In the genomic region with DNA sequence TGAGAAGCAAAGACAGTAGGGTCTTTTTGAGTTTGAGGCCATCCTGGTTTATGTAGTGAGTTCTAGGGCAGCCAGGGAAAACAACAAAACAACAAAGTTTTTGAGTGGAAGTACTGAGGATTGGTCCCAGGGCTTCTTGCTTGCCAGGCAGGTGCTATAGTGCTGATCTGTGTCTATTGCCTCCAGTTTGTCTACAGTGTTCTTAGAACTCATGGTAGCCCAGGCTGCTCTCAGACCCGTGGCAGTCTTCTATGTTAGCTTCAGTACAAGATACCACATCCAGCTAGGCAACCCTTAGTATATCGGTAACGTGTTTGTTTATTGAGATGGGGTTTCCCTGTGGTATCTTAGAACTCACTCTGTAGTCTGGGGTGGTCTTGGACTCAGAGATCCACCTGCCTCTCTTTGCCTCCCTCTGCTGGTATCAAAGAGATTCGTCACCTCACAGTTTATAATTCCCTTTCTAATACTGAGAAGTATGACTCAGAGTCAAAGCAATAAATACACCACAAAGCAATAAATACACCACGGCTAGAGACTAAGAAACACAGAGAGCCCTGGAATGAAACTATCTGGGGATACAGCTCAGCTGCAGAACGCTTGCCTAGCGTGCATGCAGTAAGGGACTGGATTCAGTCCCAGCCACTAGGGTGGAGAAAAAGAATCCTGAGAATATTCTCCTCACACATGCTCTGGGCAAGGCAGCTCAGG, we compare ENCODE assay signal across 9 mouse cellular contexts. TPM values are rescaled to one million over a fixed set of nuclear protein-coding genes. Genes with fewer than 3 reads are reported as not detected.
A peak's percentile ranks its signal among the peaks of the same experiment; 100 is the strongest.
DNase-seq lines count a peak whose midpoint lies in the region; ATAC-seq and TF ChIP-seq lines count a peak whose summit lies in the region.
"Had no signal": no experiment of that assay in that cellular context is flagged by ENCODE, and none has a peak within 500 bp of the region (broad histone marks: within the 10 kb centered on the region; RNA-seq: fewer than 3 reads in every experiment).

No protein-coding gene starts in this region.

- no peak overlapping the region for H3K27ac ChIP-seq in hindbrain, embryonic 15.5 days (replicated peaks)
- H3K27ac ChIP-seq in hindbrain, embryonic 10.5 days: no peak overlapping the region
- H3K27ac ChIP-seq in hindbrain, postnatal 0 days: no peak overlapping the region

- TF ChIP-seq CTCF in hindbrain, postnatal 0 days (IDR thresholded peaks at IDR 0.05; ENCODE audit: low read depth): peak; percentile 69

- no peak for DNase-seq in hindbrain, embryonic 10.5 days (ENCODE audit: low spot score)
- DNase-seq in A20 (ENCODE audit: low read depth, low spot score): peak; percentile 59
- peak; percentile 27 for DNase-seq in MN1 (ENCODE audit: low spot score)
- DNase-seq in hindbrain, postnatal 0 days (ENCODE audit: low spot score): peak; percentile 63
- DNase-seq in layer of hippocampus, postnatal 25 days (ENCODE audit: extremely low spot score in 1 of 2, low spot score in 1 of 2): no peak
- no peak for DNase-seq in frontal cortex, postnatal 14 days (ENCODE audit: low spot score in 2 of 2)

- 59% methylated on average over 7 of the region's 7 CpGs for WGBS in hindbrain, embryonic 15.5 days
- WGBS in hindbrain, embryonic 10.5 days: 73% methylated on average over 7 of the region's 7 CpGs
- 50% methylated on average over 7 of the region's 7 CpGs for WGBS in hindbrain, postnatal 0 days

- H3K4me3 ChIP-seq in hindbrain, embryonic 15.5 days: no peak overlapping the region
- H3K4me3 ChIP-seq in hindbrain, embryonic 10.5 days: no peak overlapping the region
- no peak overlapping the region for H3K4me3 ChIP-seq in hindbrain, postnatal 0 days (ENCODE audit: low read length)
- H3K4me3 ChIP-seq: embryonic facial prominence, embryonic 12.5 days had no signal

- no peaks in the 10 kb centered on the region for H3K27me3 ChIP-seq in hindbrain, embryonic 15.5 days
- no peaks in the 10 kb centered on the region for H3K27me3 ChIP-seq in hindbrain, embryonic 10.5 days (ENCODE audit: insufficient read depth, poor library complexity, severe bottlenecking)
- H3K27me3 ChIP-seq in hindbrain, postnatal 0 days (ENCODE audit: insufficient read depth, low read length): no peaks in the 10 kb centered on the region
- H3K27me3 ChIP-seq: embryonic facial prominence, embryonic 12.5 days had no signal

- H3K9me3 ChIP-seq in hindbrain, embryonic 15.5 days: no peaks in the 10 kb centered on the region
- H3K9me3 ChIP-seq in hindbrain, embryonic 10.5 days: no peaks in the 10 kb centered on the region
- no peaks in the 10 kb centered on the region for H3K9me3 ChIP-seq in hindbrain, postnatal 0 days (ENCODE audit: low read length)
- H3K9me3 ChIP-seq: embryonic facial prominence, embryonic 12.5 days had no signal

- H3K4me2 ChIP-seq in hindbrain, embryonic 15.5 days: no peak overlapping the region
- no peak overlapping the region for H3K4me2 ChIP-seq in hindbrain, postnatal 0 days (ENCODE audit: low read depth, low read length)
- H3K4me2 ChIP-seq: embryonic facial prominence, embryonic 12.5 days had no signal

- H3K4me1 ChIP-seq in hindbrain, embryonic 15.5 days (replicated peaks): peaks cover 24% of the 10 kb centered on the region
- peaks cover 24% of the 10 kb centered on the region for H3K4me1 ChIP-seq in hindbrain, embryonic 10.5 days (replicated peaks)
- 0 out of 2 replicates have a peak, but pooled peaks cover 4% of the 10 kb centered on the region for H3K4me1 ChIP-seq in hindbrain, postnatal 0 days (ENCODE audit: insufficient read depth, low read length)

- no peaks in the 10 kb centered on the region for H3K36me3 ChIP-seq in hindbrain, embryonic 15.5 days
- no peaks in the 10 kb centered on the region for H3K36me3 ChIP-seq in hindbrain, embryonic 10.5 days
- no peaks in the 10 kb centered on the region for H3K36me3 ChIP-seq in hindbrain, postnatal 0 days (ENCODE audit: insufficient read depth, low read length)
- H3K36me3 ChIP-seq: embryonic facial prominence, embryonic 12.5 days had no signal

- no peak overlapping the region for H3K9ac ChIP-seq in hindbrain, embryonic 15.5 days
- H3K9ac ChIP-seq in hindbrain, postnatal 0 days (replicated peaks; ENCODE audit: low read length): no peak overlapping the region
- H3K9ac ChIP-seq: embryonic facial prominence, embryonic 12.5 days had no signal

- peak; percentile 60 for ATAC-seq in hindbrain, embryonic 15.5 days (ENCODE audit: low FRiP score, low read depth)
- peak; percentile 74 for ATAC-seq in hindbrain, postnatal 0 days
- no peak for ATAC-seq in monocyte, adult 5-6 weeks (replicated peaks; ENCODE audit: insufficient number of reproducible peaks, low FRiP score, low TSS enrichment, poor library complexity, severe bottlenecking)

RNA-seq across cellular contexts. Expression of a gene that starts 51.1 kb away (rescaled TPM):
- 115 and 117 TPM in 2 replicates for polyA plus RNA-seq in hindbrain, embryonic 15.5 days (2015; fragmentation: Nextera tagmentation; extraction: Ambion mirVana)
- 89.8 and 94.9 TPM in 2 replicates for polyA plus RNA-seq in hindbrain, embryonic 10.5 days (2016; fragmentation: Nextera tagmentation; extraction: Ambion mirVana)
- 149 and 343 TPM in 2 replicates for total RNA-seq in hindbrain, postnatal 0 days (2014; rRNA removed)
- 93.6 and 95.4 TPM in 2 replicates for polyA plus RNA-seq in hindbrain, postnatal 0 days (2015; fragmentation: Nextera tagmentation; extraction: Ambion mirVana)
- 100 to 1,000 TPM; 139 to 150 TPM for total RNA-seq in layer of hippocampus, postnatal 25 days (2021)
- 57.1 to 117 TPM (median 73.5 TPM) in 3 replicates for total RNA-seq in monocyte, adult 5-6 weeks (2017)

Comparison
In these comparisons a context has a peak if more than half of its experiments do, and no peak if none do; other contexts are left out.
1. DNase-seq: peak in A20 (single experiment), MN1 (single experiment) and hindbrain, postnatal 0 days (single experiment); none in hindbrain, embryonic 10.5 days (single experiment), layer of hippocampus, postnatal 25 days (0 of 2) and frontal cortex, postnatal 14 days (0 of 2).